Mouse (Mus musculus): ENCODE measurements around the gene Smyd2. TPM values are rescaled to one million over a fixed set of nuclear protein-coding genes. Genes with fewer than 3 reads are reported as not detected.

The Smyd2 gene
- total RNA-seq (2022) = 100 to 1,000 TPM in 2 of 4 experiments, 10 to 100 TPM in 2; 83.0 to 114 (median 106) TPM

- peak; percentile 45 for DNase-seq (ENCODE audit: low spot score)
Measured at GRCm38 (mm10) chr1:189921818-189922592, at the start of gene Smyd2. TSS of gene Smyd2 (minus strand) at chr1:189922363.

- DNase-seq (ENCODE audit: low spot score) = no peak
Measured at GRCm38 (mm10) chr1:189970381-189970780, 48.2 kb upstream of the Smyd2 start.

- no peak for DNase-seq (ENCODE audit: low spot score)
Measured at GRCm38 (mm10) chr1:189968027-189968426, 45.9 kb upstream of the Smyd2 start.

- peak; percentile 66 for DNase-seq (ENCODE audit: low spot score)
Measured at GRCm38 (mm10) chr1:189960481-189960880, 38.3 kb upstream of the Smyd2 start.

GRCm38 (mm10) chr1:189959802-189960201 is 37.6 kb upstream of the Smyd2 start:
- DNase-seq (ENCODE audit: low spot score) = no peak

GRCm38 (mm10) chr1:189951861-189952260 is 29.7 kb upstream of the Smyd2 start:
- DNase-seq (ENCODE audit: low spot score) = no peak

GRCm38 (mm10) chr1:189947411-189947810 is 25.2 kb upstream of the Smyd2 start:
- no peak for DNase-seq (ENCODE audit: low spot score)

- no peak for DNase-seq (ENCODE audit: low spot score)
Measured at GRCm38 (mm10) chr1:189946126-189946525, 24.0 kb upstream of the Smyd2 start.

- DNase-seq (ENCODE audit: low spot score) = no peak
Measured at GRCm38 (mm10) chr1:189941786-189942185, 19.6 kb upstream of the Smyd2 start.

- DNase-seq (ENCODE audit: low spot score) = no peak
Measured at GRCm38 (mm10) chr1:189936436-189937105, 14.4 kb upstream of the Smyd2 start.

- no peak for DNase-seq (ENCODE audit: low spot score)
Measured at GRCm38 (mm10) chr1:189933480-189934202, 11.5 kb upstream of the Smyd2 start.

- no peak for DNase-seq (ENCODE audit: low spot score)
Measured at GRCm38 (mm10) chr1:189932976-189933375, 10.8 kb upstream of the Smyd2 start.

- DNase-seq (ENCODE audit: low spot score) = no peak
Measured at GRCm38 (mm10) chr1:189932190-189932589, 10.0 kb upstream of the Smyd2 start.

- DNase-seq (ENCODE audit: low spot score) = no peak
Measured at GRCm38 (mm10) chr1:189929896-189930295, 7.7 kb upstream of the Smyd2 start.

GRCm38 (mm10) chr1:189927644-189928043 is 5.5 kb upstream of the Smyd2 start:
- DNase-seq (ENCODE audit: low spot score) = peak; percentile 77

- DNase-seq (ENCODE audit: low spot score) = no peak
Measured at GRCm38 (mm10) chr1:189926279-189926678, 4.1 kb upstream of the Smyd2 start.

- peak; percentile 71 for DNase-seq (ENCODE audit: low spot score)
Measured at GRCm38 (mm10) chr1:189923871-189924568, 1.9 kb upstream of the Smyd2 start.

GRCm38 (mm10) chr1:189923157-189923556 is 994 bp upstream of the Smyd2 start:
- DNase-seq (ENCODE audit: low spot score) = no peak

- no peak for DNase-seq (ENCODE audit: low spot score)
Measured at GRCm38 (mm10) chr1:189922721-189923120, 558 bp upstream of the Smyd2 start.

- no peak for DNase-seq (ENCODE audit: low spot score)
Measured at GRCm38 (mm10) chr1:189921568-189921817, 670 bp downstream of the Smyd2 start.

- DNase-seq (ENCODE audit: low spot score) = no peak
Measured at GRCm38 (mm10) chr1:189920701-189921567, 1.2 kb downstream of the Smyd2 start.
